Mouse (Mus musculus): ENCODE measurements at regions not wholly inside any gene's neighbourhood (a gene's known extent, or its start where the extent isn't known, plus 50 kb on each side); places are given as distances from the start of the nearest gene placed in this dataset.
"Not testable (repeated sequence)": the region's sequence is repeated elsewhere in the genome, so short reads cannot be mapped to it uniquely, and the experiment has no call there.

DNA sequence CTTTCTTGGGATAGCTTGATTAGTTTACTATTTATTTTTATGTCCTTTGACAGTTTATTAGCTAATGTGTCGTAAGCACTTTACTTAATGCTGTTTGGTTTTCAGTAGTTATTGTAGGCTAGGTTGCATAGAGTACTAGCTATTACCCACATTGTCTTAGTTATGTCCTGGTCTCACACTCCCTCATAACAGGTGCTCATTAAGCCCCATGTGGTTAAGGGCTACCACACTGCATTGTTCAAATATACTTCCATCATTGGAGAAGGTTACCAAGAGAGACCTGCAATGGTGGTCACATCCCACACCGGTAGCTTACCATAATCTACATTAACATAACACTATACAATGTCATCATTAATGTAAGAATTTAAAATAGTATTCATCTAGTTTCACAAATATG is 153.3 kb downstream of the Lyplal1 start:
- Histone ChIP-seq H3K9me3 (replicated peaks) (no peaks in the 10 kb centered on the region), H3K9ac (replicated peaks) (no peak overlapping the region), H3K27me3 (replicated peaks) (no peaks in the 10 kb centered on the region), H3K27ac (replicated peaks) (no peak overlapping the region), H3K4me3 (replicated peaks) (no peak overlapping the region), H3K4me2 (no peak overlapping the region), H3K4me1 (no peaks in the 10 kb centered on the region), H3K36me3 (no peaks in the 10 kb centered on the region)
- ATAC-seq (ENCODE audit: low FRiP score), result no peak
- WGBS, result 95% methylated on average over 2 of the region's 2 CpGs

DNA sequence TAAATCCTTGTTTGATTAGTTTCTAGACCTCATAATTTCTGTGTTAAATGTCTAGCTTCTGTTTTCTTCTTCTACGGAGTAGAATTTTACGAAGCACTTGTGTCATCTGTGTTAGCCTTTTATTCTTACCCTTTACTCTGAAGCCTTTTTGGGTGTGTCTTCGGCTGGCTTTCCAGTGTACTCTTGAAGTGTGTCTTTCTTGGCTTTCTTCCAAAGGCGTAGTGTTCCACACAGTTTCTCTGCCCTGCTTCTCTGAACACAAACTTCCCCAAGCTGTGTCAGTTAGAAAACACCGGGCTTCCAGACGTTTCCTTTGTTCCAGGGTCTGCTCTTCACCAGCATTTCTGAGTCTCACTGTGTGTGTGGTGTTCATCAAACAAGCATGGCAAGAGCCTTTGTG is 152.7 kb downstream of the Lyplal1 start:
- no peak overlapping the region for H3K27ac ChIP-seq (replicated peaks)
- 0 out of 2 replicates have a peak, but pooled peaks cover 4% of the 10 kb centered on the region for H3K4me1 ChIP-seq
- H3K9me3 ChIP-seq (replicated peaks), result no peaks in the 10 kb centered on the region
- H3K9ac ChIP-seq (replicated peaks), result no peak overlapping the region
- no peak overlapping the region for H3K4me2 ChIP-seq
- H3K4me3 ChIP-seq (replicated peaks), result no peak overlapping the region
- no peaks in the 10 kb centered on the region for H3K36me3 ChIP-seq
- H3K27me3 ChIP-seq (replicated peaks), result no peaks in the 10 kb centered on the region
- WGBS, result 64% methylated on average over 6 of the region's 6 CpGs
- no peak for ATAC-seq (ENCODE audit: low FRiP score)

DNA sequence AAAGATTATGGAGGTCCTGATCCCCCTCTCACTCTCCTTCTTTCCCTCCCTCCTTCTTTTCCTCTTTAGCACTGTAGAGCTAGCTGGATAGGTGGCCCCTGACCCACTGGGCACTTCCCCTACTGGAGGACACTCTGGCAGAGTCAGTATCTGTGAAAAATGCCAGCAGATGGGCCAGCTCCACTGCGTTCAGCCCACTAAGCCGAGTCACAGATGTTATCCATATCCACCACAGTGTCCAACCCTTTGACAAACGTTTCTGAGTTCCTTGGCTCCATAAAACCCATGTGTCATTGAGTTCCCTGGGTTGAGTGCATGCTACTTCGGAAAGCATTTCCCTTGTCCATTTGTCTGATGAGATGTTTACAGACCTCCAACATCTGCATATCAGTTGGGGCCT is 149.9 kb downstream of the Lyplal1 start:
- no peak overlapping the region for H3K4me2 ChIP-seq
- H3K4me3 ChIP-seq (replicated peaks), result no peak overlapping the region
- H3K27me3 ChIP-seq (replicated peaks), result no peaks in the 10 kb centered on the region
- no peaks in the 10 kb centered on the region for H3K9me3 ChIP-seq (replicated peaks)
- WGBS, result 80% methylated on average over 4 of the region's 4 CpGs
- no peak for ATAC-seq (ENCODE audit: low FRiP score)
- no peaks in the 10 kb centered on the region for H3K36me3 ChIP-seq
- 0 out of 2 replicates have a peak, but pooled peaks cover 5% of the 10 kb centered on the region for H3K4me1 ChIP-seq
- H3K9ac ChIP-seq (replicated peaks), result no peak overlapping the region
- H3K27ac ChIP-seq (replicated peaks), result no peak overlapping the region

DNA sequence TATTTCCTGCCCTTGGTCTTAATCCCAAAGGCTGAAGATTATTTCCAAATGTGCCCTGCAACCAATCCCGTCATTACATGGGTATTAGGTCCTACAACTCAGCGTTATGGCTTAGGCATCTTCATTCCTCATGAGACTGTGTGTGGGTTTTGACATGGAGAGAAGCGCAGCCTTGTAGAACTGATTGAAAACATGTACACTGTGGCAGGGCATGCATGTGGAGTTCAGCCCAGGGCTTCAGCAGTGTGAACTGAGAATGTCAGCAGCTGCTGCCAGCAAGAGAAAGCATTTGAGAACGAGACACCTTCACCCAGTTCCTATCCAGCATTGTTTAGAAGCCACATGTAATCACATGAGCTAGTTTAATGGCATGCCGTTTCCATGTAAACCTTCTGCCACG is 149.3 kb downstream of the Lyplal1 start:
- no peaks in the 10 kb centered on the region for H3K9me3 ChIP-seq (replicated peaks)
- H3K4me3 ChIP-seq (replicated peaks), result no peak overlapping the region
- H3K27ac ChIP-seq (replicated peaks), result no peak overlapping the region
- ATAC-seq (ENCODE audit: low FRiP score), result no peak
- no peak overlapping the region for H3K4me2 ChIP-seq
- H3K4me1 ChIP-seq, result 0 out of 2 replicates have a peak, but pooled peaks cover 5% of the 10 kb centered on the region
- no peak overlapping the region for H3K9ac ChIP-seq (replicated peaks)
- 76% methylated on average over 6 of the region's 6 CpGs for WGBS
- H3K27me3 ChIP-seq (replicated peaks), result no peaks in the 10 kb centered on the region
- H3K36me3 ChIP-seq, result no peaks in the 10 kb centered on the region

DNA sequence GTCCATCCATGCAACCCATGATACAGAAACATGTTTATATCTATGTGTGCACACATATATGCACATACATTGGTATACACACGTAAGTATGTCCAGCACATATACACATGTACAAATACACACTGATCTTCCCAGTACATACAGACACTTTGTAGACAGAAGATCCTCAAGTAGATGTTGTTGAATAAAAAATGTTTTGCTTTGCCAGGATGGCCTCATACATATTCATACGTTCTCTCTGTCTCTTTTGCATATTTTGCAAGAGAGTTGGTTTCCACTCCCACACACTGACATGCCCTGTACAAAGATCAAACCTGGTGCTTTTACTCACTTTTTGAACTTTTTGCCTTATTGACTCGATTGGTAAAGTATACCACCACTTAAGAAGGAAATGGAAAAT is 148.5 kb downstream of the Lyplal1 start:
- H3K27me3 ChIP-seq (replicated peaks), result no peaks in the 10 kb centered on the region
- no peaks in the 10 kb centered on the region for H3K9me3 ChIP-seq (replicated peaks)
- no peak overlapping the region for H3K27ac ChIP-seq (replicated peaks)
- WGBS, result 83% methylated on average over 3 of the region's 3 CpGs
- ATAC-seq (ENCODE audit: low FRiP score), result no peak
- 0 out of 2 replicates have a peak, but pooled peaks cover 5% of the 10 kb centered on the region for H3K4me1 ChIP-seq
- no peak overlapping the region for H3K4me3 ChIP-seq (replicated peaks)
- no peak overlapping the region for H3K4me2 ChIP-seq
- no peak overlapping the region for H3K9ac ChIP-seq (replicated peaks)
- H3K36me3 ChIP-seq, result no peaks in the 10 kb centered on the region

DNA sequence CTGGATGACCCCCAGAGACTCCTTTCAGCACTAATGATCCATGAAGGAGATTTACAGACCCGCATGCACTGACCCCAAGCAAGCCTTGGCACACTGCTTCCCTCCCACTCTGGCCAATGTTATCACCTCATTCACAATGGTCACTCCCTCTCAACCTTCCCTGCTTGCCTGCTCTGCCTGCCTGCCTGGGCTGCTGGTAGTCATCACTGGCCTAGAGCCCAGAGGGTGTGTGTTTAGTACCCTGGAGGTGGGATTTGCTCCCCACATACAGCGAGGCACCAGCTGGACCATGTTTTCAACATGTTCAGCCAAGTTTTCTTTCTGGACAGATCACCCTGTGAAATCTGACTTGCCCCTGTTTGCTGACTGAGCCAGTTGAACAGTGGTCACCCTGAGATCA is 147.9 kb downstream of the Lyplal1 start:
- 23% methylated on average over 2 of the region's 2 CpGs for WGBS
- Histone ChIP-seq H3K27ac (replicated peaks) (no peak overlapping the region), H3K4me1 (0 out of 2 replicates have a peak, but pooled peaks cover 5% of the 10 kb centered on the region), H3K27me3 (replicated peaks) (no peaks in the 10 kb centered on the region), H3K9me3 (replicated peaks) (no peaks in the 10 kb centered on the region), H3K9ac (replicated peaks) (no peak overlapping the region), H3K4me2 (no peak overlapping the region), H3K36me3 (no peaks in the 10 kb centered on the region), H3K4me3 (replicated peaks) (no peak overlapping the region)
- no peak for ATAC-seq (ENCODE audit: low FRiP score)

DNA sequence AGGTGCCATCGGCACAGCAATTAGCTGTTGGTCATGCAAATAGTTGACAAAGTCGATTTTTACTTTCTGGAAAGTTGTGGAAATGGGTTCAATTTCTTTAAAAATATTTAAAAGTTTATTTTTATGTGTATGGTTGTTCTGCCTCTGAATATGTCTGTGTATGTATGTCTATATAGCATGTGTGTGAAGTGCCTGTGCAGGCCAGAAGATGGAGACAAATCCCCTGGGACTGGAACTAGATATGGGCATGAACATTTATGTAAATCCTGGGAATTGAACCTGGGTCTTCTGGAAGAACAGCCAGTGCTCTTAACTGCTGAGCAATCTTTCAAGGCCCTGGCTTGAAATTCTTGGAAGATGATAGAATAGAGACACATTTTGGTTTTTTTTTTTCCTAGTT is 140.0 kb downstream of the Lyplal1 start:
- no peak overlapping the region for H3K4me3 ChIP-seq (replicated peaks)
- no peak overlapping the region for H3K4me2 ChIP-seq
- H3K9ac ChIP-seq (replicated peaks), result no peak overlapping the region
- H3K4me1 ChIP-seq, result no peaks in the 10 kb centered on the region
- ATAC-seq (ENCODE audit: low FRiP score), result no peak
- H3K9me3 ChIP-seq (replicated peaks), result no peaks in the 10 kb centered on the region
- H3K27me3 ChIP-seq (replicated peaks), result no peaks in the 10 kb centered on the region
- no peak overlapping the region for H3K27ac ChIP-seq (replicated peaks)
- 85% methylated on average over 2 of the region's 2 CpGs for WGBS
- no peaks in the 10 kb centered on the region for H3K36me3 ChIP-seq

DNA sequence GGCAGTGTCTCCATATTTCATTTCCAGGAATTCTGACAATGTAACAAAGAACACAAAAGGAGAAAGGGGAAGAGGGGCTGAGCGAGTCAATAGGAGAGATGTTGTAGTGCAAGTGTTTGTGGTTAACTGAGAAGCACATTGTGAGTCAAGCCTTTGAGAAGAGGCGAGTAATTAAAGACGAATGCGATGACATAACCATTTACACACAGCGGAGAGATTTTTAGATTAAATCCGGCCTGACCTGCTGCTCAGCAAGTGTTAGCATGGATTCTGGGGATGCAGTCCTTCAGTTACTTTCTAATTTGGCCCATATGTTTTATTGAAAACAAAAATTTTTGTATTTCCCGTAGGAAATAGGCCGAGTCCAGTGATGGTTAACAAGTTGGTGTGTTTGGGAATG is 127.7 kb downstream of the Lyplal1 start:
- Histone ChIP-seq H3K4me3 (replicated peaks) (no peak overlapping the region), H3K9me3 (replicated peaks) (no peaks in the 10 kb centered on the region), H3K36me3 (no peaks in the 10 kb centered on the region), H3K4me1 (no peaks in the 10 kb centered on the region), H3K27me3 (replicated peaks) (no peaks in the 10 kb centered on the region), H3K27ac (replicated peaks) (no peak overlapping the region), H3K4me2 (no peak overlapping the region), H3K9ac (replicated peaks) (no peak overlapping the region)
- WGBS, result 45% methylated on average over 8 of the region's 8 CpGs
- ATAC-seq (ENCODE audit: low FRiP score), result no peak

DNA sequence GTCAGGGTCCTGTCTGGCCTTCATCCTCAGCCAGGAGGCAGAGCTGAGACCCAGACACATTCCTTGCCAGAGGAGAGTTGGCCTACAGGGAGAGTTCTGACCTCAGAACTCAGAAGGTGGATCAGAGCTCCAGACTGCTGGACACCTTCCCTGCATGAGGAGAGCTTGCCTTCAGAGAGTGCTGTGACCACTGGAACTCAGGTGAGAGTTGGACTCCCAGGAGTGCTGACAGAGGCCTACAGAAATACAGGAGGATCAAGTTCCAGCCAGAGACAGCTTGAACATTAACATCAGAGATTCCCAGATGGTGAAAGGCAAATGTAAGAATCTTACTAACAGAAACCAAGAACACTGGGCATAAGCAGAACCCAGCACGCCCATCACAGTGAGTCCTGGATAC is 117.0 kb downstream of the Lyplal1 start:
- H3K9ac ChIP-seq (replicated peaks); ATAC-seq (ENCODE audit: low FRiP score); H3K27ac ChIP-seq (replicated peaks); H3K36me3 ChIP-seq; H3K4me1 ChIP-seq; H3K4me2 ChIP-seq; H3K4me3 ChIP-seq (replicated peaks); H3K27me3 ChIP-seq (replicated peaks); H3K9me3 ChIP-seq (replicated peaks): not testable (repeated sequence)
- WGBS, result 82% methylated on average over 1 of the region's 1 CpGs

DNA sequence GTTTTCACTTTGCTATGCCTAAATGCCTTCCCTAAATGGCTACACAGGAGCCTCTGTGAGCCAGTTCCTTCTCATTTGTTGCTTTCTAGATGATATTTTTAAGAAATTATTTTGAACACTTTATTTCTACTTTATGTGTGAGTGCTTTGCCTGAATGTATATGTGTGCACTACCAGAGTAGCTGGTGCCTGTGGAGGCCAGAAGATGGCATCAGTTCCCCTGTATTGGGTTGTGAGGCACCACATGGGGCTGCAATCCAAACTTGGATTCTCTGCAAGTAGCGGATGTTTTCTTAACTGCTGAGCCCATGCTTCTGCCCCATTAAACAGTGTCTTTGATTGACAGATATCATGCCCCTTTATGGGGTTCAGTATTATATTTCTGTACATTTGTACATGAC is 103.7 kb downstream of the Lyplal1 start:
- H3K4me1 ChIP-seq, result no peaks in the 10 kb centered on the region
- no peak overlapping the region for H3K4me2 ChIP-seq
- 95% methylated on average over 1 of the region's 1 CpGs for WGBS
- H3K9me3 ChIP-seq (replicated peaks), result no peaks in the 10 kb centered on the region
- no peaks in the 10 kb centered on the region for H3K27me3 ChIP-seq (replicated peaks)
- no peak for ATAC-seq (ENCODE audit: low FRiP score)
- no peaks in the 10 kb centered on the region for H3K36me3 ChIP-seq
- H3K4me3 ChIP-seq (replicated peaks), result no peak overlapping the region
- H3K9ac ChIP-seq (replicated peaks), result no peak overlapping the region
- no peak overlapping the region for H3K27ac ChIP-seq (replicated peaks)

DNA sequence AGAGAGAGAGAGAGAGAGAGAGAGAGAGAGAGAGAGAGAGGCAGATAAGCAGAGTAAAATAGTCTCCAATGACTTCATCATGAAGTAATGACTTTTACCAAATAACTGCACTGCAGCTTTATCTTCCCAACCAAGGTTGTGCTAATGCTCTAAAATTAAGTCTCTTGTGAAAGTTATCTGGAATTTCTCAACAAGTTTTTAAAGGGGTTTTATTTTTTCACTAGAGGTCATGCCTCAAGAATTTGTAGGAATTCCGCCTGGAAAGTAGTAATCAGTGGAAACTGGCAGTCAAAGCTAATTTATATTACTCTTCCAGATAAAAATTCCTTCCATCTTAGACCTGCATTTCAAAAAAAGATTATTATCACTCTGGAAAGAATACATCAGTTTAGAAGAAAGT is 102.9 kb downstream of the Lyplal1 start:
- 91% methylated on average over 1 of the region's 1 CpGs for WGBS

DNA sequence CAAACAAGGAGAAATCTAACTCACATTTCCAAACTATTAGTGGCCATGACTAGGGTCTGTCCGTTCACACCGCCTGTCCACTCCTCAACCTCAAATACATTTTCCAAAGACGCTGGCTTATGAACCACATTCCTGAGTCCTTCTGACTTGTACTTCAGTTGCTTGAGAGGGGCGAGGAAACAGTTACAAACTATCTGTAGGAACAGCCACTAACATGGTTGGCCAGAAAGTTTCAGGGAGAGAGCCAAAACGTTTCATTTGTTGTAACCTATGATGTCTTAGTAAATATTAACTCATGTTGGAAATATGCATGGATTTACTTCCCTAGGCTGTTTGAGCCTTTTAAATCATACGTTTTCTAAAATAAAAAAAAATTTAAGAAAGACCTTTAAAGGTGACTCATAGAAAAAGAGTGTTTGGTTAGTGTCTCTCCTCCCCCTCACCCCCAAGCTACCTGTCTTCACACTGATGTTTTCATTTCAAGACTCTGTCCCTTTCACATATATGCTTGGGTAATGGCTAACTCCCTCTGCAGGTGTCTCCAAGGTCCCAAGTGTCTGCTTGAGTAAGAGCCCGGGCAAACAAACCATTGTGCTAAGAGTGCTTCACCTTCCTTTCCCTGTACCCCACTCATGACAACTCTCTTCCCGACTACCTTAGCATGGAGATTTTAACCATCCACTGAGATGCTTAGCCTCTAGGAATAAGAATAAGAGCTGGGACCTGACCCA is 101.1 kb downstream of the Lyplal1 start:
- no peaks in the 10 kb centered on the region for H3K4me1 ChIP-seq
- 83% methylated on average over 8 of the region's 8 CpGs for WGBS
- no peak for ATAC-seq (ENCODE audit: low FRiP score)
- no peak overlapping the region for H3K4me2 ChIP-seq
- H3K4me3 ChIP-seq (replicated peaks), result no peak overlapping the region
- H3K9ac ChIP-seq (replicated peaks), result no peak overlapping the region
- no peaks in the 10 kb centered on the region for H3K36me3 ChIP-seq
- H3K27me3 ChIP-seq (replicated peaks), result no peaks in the 10 kb centered on the region
- H3K9me3 ChIP-seq (replicated peaks), result no peaks in the 10 kb centered on the region
- H3K27ac ChIP-seq (replicated peaks), result no peak overlapping the region

More for the DNA sequence above, 102.9 kb downstream of the Lyplal1 start:
- H3K9me3 ChIP-seq (replicated peaks), result no peaks in the 10 kb centered on the region
- no peaks in the 10 kb centered on the region for H3K36me3 ChIP-seq
- no peak overlapping the region for H3K9ac ChIP-seq (replicated peaks)
- H3K4me2 ChIP-seq, result no peak overlapping the region
- no peak overlapping the region for H3K27ac ChIP-seq (replicated peaks)
- ATAC-seq (ENCODE audit: low FRiP score), result no peak
- no peak overlapping the region for H3K4me3 ChIP-seq (replicated peaks)
- H3K27me3 ChIP-seq (replicated peaks), result no peaks in the 10 kb centered on the region
- H3K4me1 ChIP-seq, result no peaks in the 10 kb centered on the region

Data from neural tube, embryonic 15.5 days (tissue).